Mouse (Mus musculus) heart, adult 9 months (tissue): ENCODE measurements around the gene Gas2l1.
A peak's percentile ranks its signal among the peaks of the same experiment; 100 is the strongest.
"Not testable (repeated sequence)": the region's sequence is repeated elsewhere in the genome, so short reads cannot be mapped to it uniquely, and the experiment has no call there.

ENCODE experiments used
- DNase-seq, 2 experiments: peaks; one replicate each; pipeline ENCODE4 v3.0.0; 2022; ENCODE audit warnings: low spot score in 2 of 2

The Gas2l1 gene

GRCm38 (mm10) chr11:5065056-5065821, at the start of gene Gas2l1:
Gene Gas2l1, minus strand, starts transcription at chr11:5065327.
- DNase-seq = peak; percentile 86 to 90

DNA sequence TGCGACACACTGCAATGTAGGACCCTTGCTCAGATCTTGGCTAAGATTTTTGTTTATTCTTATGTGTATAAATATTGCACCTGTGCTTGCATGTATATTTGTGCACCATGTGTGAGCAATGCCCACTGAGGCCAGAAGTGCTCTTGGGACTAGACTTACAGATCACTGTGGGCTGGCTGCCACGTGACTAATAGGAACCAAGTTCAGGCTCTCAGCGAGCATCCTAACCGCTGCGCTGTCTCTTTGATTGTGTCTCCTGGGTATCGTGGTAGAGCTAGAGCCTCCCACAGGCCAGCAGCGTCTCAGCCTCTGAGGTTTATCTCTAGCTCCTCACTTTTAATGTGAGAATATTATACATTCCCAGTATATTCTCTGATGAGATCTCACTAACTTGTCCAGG, 48.5 kb upstream of the Gas2l1 start:
- no peak for DNase-seq

- no peak for DNase-seq
Observed at GRCm38 (mm10) chr11:5109441-5109840, 44.3 kb upstream of the Gas2l1 start.

DNA sequence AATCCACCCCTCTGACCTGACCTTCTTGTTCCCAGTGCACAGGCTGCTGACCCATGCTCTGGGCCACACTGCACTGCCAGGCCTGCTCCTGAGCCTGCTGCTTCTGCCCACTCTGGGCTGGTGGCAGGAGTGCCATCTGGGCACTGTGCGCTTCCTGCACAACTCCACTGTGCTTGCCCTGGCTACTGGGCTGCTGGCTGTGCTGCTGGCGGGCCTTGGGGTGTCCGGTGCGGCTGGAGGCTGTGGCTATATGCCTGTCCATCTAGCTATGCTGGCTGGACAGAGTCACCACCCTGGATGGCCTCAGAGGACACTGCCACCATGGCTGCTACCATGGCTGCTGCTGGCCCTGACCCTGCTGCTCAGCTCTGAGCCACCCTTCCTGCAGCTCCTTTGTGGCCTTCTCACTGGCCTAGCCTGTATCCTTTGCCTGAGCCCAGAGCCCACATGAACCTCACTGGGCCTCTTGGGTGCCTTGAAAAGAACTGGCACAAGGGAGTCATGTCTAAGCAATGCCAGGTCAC, 38.9 kb upstream of the Gas2l1 start:
- no peak for DNase-seq

DNA sequence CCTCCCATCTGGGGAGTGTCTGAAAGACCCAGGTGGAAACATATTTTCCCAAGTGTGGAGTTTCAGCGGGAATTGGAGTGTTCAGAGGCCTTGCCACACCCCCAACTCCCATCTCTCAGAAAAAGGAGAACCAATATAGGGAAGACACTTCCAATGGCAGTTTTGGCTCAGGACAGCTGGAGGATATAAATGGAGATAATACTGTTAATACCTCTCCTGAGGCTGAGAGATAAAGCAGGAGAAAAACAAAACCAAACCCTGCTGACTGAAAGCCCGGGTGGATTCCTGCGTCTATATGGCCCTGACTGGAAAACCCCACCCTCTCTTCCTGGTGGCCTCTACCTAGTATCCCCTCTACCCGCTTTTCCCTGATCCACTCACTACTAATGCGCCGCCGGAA, 37.3 kb upstream of the Gas2l1 start:
- no peak for DNase-seq

DNA sequence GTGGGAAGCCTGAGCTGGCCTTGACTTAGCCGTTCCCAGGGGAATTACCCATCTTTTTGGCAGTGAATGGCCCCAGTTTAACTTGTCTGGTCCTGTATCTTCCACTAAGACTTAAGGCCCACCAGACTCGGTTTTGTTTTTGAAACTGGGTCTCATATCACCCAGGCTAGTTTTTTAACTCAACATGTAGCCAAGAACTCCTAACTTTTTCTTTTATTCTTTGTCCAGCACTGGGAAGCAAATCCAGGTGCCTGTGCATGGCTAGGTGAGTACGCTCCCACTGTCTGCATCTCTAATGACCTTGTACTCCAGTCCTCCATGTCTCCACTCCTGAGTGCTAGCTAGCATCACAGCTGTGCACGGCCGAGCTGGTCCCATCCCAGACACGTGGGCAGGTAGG, 36.5 kb upstream of the Gas2l1 start:
- no peak for DNase-seq

DNA sequence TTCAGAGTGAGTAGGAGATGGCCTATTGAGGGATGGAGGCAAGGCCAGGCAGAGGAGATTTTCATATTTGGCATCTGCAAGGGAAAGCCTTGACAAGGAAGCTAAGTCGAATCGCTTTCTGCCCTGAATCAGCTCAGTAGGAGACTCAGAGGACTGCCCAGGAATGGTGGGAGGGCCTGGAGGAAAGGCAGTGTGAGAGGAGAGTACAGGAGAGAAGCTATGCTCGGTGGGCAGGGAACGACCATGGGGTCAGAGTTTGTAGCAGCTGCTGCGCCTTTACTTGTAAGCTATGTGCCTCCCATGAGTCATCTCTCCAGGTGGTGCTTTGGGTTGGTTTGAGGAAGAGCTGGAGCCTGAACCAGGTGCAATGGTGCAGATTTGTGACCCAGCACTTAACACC, 35.7 kb upstream of the Gas2l1 start:
- DNase-seq = no peak

DNA sequence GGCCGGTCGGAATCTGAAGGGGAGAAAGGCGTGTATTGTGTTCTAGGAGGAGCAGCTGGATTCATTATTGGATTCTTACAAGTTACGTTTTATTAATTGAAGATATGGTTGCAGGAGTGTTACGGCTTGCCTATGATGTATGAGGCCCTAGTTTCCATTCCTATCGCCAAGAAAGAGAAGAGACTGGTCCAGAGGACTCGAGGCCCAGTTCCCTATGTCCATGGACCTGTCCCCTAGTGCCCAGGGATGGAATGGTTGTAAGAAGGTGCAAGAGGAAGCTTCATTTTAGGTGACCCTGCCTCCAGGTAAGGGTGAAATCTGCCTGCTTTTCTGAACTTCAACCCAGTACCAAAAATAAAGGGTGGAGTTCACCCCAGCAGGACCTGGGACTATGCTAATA, 35.2 kb upstream of the Gas2l1 start:
- peak in 1 of 2 experiments; percentile 24 for DNase-seq

- DNase-seq = peak; percentile 81 to 85
Observed at GRCm38 (mm10) chr11:5099576-5100183, 34.6 kb upstream of the Gas2l1 start.

DNA sequence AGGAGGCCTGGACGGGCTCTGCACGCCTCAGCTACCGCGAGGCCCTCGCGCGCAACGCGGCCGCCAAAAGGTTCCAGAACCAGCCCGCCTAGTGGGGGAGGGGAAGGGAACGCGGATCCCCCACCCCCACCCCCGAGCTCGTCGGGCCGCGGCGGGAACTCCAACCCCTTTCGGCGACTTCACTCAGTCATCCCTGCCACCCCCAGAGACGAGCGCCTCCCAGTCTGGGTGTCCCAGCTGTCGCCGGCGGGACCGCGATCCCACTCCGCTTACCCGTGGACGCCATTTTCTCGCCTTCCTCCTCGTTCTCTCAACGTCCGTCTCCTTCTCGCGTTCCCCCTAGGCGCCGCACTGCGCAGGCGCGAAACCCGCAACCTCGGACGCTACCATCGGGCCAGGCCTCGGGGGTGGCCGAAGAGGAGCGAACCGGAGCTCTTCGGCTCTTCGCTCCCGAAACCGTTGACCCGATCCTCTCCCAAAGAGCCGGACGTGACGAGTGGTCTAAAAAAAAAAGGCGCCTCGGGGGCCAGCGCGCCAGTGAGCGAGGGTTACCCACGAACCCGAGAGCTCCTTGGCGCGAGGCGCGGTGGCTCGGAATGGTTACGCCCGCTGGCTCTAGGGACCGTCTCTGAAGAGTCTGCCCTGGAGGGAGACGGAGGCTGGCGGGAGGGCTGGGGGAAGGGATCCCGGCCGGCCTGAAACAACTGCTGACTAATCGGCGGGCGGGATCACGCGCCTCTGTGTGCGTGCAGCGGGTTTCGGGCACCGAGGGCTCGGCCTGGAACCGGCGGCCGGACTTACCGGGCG, 33.8 kb upstream of the Gas2l1 start, which contains the start of the genes Rhbdd3 and Ewsr1:
Gene Rhbdd3 (plus strand): TSS at position 191 of the 807 bp plus-strand sequence.
Gene Ewsr1 (minus strand): TSS at position 531 of the 807 bp plus-strand sequence.
- DNase-seq = peak; percentile 95 to 97

- peak; percentile 44 to 56 for DNase-seq
Observed at GRCm38 (mm10) chr11:5098035-5098735, 33.1 kb upstream of the Gas2l1 start.

- DNase-seq = no peak
Observed at GRCm38 (mm10) chr11:5096480-5097020, 31.4 kb upstream of the Gas2l1 start.

- no peak for DNase-seq
Observed at GRCm38 (mm10) chr11:5095877-5096276, 30.8 kb upstream of the Gas2l1 start.

DNA sequence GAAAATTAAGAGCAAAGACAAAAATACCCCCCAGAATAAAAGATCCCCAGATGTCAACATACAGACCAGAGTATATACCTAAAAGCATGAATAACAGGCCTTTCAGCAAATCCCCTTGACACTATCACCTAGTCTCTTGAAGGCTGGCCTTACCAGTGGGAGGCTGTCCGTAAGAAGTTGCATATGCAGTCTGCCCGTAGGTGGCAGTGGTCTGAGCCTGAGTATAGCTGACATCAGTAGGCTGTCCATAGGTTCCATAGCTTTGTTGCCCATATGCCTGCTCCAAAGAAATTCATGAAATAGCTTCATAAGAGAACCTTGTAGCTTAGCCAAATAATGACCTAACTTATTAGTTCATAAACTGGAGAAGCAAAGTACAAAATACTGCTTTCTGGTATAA, 26.6 kb upstream of the Gas2l1 start:
- no peak for DNase-seq

DNA sequence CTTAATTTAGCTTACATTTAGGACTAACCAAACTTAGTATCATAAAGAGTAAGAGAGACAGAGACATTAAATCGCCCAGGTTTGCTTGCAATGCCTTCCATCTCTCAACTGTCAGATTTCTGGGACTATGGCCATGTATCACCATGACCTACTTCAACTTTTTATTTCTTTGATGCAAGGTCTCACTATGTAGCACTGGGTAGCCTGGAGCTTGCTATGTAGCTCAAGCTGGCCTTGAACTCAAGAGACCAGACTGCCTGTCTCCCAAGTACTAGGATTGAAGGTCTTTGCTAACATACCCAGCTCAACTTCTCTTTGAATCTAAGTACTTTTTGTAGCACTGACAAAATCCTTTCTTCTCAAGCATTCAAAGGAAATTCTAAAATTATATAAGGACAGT, 24.0 kb upstream of the Gas2l1 start:
- DNase-seq = no peak

GRCm38 (mm10) chr11:5076843-5077242, 11.7 kb upstream of the Gas2l1 start:
- not testable (repeated sequence) for DNase-seq

GRCm38 (mm10) chr11:5075760-5076159, 10.6 kb upstream of the Gas2l1 start:
- DNase-seq = no peak

GRCm38 (mm10) chr11:5074882-5075281, 9.8 kb upstream of the Gas2l1 start:
- peak in 1 of 2 experiments; percentile 19 for DNase-seq

- DNase-seq = no peak
Observed at GRCm38 (mm10) chr11:5068126-5068971, 3.2 kb upstream of the Gas2l1 start.

DNA sequence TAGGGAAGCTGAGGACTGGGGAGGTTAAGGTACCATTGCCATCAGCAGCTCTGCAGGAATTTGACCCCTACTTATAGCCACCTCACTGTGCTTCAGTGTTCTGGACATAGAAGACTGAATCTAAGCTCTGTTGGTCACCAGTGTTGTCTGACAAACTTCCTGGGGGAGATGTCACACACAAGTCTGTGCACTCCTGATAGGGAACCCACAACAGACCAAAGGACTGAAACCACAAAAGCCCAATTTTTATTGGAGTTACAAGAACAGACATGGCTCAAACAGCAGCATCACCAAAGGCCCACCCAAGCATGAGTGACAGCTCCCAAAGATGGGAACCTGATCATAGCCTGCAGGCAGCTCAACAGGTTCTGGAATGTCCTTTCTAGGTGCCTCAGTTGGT, 1.9 kb upstream of the Gas2l1 start:
- DNase-seq = no peak
